Mouse (Mus musculus) forelimb bud, embryonic 11.5 days (tissue): ENCODE data around the gene Fhl1.

ENCODE experiments used
- DNase-seq: peaks from one replicate; pipeline ENCODE4 v3.0.0-alpha.2; 2012; ENCODE audit warnings: low read depth, low spot score

Gene Fhl1

GRCm38 (mm10) chrX:56731306-56732201 is at the start of gene Fhl1:
Gene Fhl1 (plus strand): TSS chrX:56731787.
- peak; percentile 60 for DNase-seq

- no peak for DNase-seq
Measured at GRCm38 (mm10) chrX:56682156-56682720, 49.3 kb upstream of the Fhl1 start.

GRCm38 (mm10) chrX:56683521-56683920 is 48.1 kb upstream of the Fhl1 start:
- DNase-seq = no peak

- no peak for DNase-seq
Measured at GRCm38 (mm10) chrX:56692554-56692953, 39.0 kb upstream of the Fhl1 start.

GRCm38 (mm10) chrX:56694539-56694938 is 37.0 kb upstream of the Fhl1 start:
- no peak for DNase-seq

GRCm38 (mm10) chrX:56697199-56697780 is 34.3 kb upstream of the Fhl1 start:
- no peak for DNase-seq

DNA sequence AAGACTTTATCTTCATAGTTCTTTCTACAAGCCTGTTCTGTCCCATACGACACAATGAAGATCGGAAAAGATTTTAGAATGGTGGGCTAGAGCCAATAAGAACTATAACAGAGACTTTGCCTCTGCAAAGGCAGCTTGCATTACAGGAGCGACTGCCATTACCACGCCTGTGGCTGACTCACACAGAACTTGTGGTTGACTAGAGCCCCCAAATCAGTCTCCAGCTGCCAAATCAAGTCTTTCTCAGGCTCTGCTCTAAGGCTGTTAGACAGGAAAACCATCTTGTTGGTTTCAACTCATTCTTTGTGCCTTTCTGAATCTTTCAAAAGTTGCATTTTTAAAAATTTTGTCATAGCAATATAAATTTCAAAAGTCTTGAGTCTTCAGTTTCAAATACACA is 33.7 kb upstream of the Fhl1 start:
- no peak for DNase-seq

- DNase-seq = no peak
Measured at GRCm38 (mm10) chrX:56701261-56701660, 30.3 kb upstream of the Fhl1 start.

- DNase-seq = no peak
Measured at GRCm38 (mm10) chrX:56703965-56704562, 27.5 kb upstream of the Fhl1 start.

DNA sequence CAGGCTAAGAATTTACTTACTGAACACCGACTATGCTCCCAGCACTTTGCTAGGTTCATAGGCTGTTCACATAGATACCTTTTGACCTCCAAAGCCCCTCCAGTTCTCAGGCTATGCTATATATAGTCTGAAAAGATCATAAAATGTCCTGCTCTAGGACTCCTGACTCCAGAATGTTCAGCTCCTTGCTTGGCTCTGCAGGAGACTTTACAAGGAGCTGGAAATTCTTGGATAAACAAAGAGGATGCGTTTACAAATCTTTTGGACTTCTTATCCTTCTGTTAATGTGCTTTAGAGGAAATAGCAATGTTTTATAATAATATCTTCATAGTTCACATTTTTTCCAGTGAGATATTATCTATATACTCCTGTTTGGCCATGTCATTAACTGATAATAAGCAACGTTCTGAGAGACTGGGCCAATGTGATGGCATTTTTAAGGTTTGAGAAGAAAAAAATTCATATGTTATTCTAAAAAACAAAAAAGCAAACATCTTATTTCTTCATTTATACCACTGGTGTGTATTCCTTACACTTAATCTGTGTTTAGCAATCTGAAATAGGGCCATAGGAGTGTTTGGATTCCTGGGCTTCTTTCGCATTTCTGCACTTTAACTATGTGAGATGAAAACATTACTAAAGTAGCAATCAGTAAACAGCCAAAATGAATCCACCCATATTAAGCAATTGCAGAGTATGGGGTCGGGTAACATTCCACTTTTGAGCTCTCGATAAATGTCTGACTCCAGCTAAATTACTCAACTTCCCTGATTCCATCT is 22.8 kb upstream of the Fhl1 start:
- no peak for DNase-seq

- no peak for DNase-seq
Measured at GRCm38 (mm10) chrX:56710522-56710921, 21.1 kb upstream of the Fhl1 start.

GRCm38 (mm10) chrX:56712666-56713065 is 18.9 kb upstream of the Fhl1 start:
- no peak for DNase-seq

- DNase-seq = no peak
Measured at GRCm38 (mm10) chrX:56722559-56722958, 9.0 kb upstream of the Fhl1 start.

DNA sequence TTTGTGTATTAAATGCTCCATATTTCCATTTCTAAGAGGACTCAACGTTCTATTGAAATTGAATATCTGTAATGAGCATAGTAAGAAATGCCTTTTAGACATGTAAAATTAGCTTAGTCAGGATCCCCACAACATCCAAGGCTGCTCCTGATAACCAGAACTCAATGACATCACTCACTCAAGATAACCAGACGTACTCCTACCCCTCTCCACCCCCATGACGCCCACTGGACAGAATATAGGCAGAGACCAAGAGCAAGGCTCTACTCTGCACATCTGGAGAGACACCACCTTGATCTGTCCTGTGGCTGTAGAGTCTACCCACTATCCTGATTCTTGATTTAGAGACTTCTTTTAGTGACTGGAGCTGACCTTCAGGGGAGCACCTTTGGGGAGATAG is 3.1 kb upstream of the Fhl1 start:
- DNase-seq = no peak

DNA sequence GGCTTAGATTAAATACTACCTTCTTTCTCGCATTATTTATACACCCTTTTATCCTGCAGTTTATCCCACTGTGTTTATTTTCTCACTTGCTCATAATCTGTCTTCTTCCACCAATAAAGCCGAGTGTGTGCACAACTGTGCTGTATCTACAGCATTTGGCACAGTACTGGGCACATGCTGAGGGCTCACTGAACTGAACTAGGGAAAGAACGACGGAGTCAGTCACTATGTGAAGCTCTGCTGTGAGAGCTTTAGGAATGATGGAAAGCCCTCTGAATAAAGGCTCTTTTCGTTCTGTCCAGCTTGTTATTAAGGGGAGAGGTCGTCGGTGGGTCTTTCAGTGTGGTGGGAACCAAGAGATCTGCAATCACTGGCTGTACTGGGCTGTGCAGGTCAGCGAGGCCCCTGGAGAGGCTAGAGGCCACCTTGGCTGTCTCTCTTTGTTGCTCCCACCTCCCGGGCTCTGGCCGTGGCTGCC is 720 bp upstream of the Fhl1 start:
- no peak for DNase-seq

DNA sequence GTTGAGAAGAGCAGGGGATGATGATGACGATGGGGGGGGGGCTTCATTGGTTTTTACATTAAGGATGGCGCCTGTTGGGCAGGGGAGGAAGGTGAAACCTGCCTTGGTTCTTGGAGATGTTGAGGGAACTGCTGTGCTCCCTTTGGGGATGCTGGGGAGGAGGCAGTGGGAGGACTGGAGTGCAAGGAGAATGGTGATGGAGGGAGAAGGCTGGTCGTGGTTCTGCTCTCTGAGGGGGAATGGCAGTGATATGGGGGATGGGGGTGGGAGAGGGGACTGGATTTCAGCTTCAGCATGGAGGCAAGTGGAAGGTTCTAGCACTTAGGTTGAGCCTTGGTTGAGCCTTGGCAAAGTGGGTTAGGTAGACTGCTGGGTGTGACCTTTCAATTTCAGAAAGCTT is 814 bp downstream of the Fhl1 start:
- no peak for DNase-seq

- DNase-seq = no peak
Measured at GRCm38 (mm10) chrX:56734436-56734835, 2.8 kb downstream of the Fhl1 start.

- no peak for DNase-seq
Measured at GRCm38 (mm10) chrX:56736226-56736625, 4.6 kb downstream of the Fhl1 start.

DNA sequence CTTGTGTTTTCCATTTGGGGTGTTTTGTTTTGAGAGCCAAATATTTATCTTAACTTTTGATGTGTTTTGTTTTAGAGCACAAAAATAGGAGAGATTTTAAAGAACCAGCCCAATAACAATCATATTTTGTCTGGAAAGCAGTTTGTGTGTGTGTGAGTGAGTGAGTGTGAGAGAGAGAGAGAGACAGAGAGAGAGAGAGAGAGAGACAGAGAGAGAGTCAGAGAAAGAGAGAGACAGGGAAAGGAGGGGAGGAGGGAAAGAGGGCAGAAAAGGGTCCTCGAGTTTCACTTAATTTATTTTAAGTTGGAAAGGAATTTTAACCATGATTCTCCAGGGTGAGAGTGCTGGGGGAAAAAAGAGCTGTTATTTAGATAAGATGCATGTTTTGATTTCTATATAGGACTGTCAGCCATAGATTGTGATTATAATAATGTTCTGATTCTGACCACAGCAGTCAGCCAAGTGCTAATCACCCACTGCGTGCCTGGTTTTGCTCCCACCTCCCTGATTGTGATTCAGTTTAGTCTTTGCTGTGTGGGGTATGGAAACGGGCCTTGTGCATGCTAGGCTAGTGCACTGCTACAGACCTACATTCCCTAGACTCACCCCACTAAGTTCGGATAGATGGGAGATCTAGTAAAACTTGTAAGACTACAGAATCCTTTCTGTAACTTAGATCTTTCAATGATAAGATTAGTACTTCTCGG is 6.4 kb downstream of the Fhl1 start:
- no peak for DNase-seq

DNA sequence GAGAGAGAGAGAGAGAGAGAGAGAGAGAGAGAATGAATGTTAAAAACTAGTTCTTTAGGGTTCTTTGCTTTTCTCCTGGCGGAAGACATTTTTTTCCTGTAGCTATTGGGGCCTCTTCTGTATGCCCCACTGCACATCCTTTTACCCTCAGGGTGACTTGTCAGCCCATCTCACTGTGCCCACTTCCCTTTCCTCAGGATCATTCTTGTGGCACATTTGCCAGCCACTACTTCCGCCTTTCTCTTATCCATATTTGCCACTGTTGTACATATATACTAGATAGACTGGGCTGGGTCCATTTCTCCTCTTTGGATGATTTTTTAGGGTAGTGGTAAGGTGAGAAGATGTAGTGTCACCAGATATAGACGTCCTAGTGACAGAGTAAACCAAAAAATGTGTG is 9.8 kb downstream of the Fhl1 start:
- no peak for DNase-seq

DNA sequence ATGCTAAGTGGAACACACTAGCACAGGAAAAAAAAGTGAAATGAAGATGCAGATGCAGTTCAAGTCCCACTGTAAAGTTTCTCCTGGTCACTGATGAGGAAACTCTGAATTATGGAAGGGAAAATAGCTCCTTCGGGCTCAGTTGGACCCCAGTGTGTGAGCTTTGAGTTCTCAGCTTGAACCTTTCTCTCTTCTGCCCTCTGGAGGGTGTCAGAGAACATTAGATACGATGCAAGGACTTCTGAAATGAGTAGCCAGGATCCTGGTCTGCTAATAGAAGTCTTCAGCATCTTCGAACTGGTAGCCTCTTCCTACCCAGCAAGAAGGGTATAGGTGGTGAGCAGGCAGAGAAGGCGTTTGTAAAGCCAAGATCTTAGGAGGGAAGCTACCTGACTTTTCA is 19.9 kb downstream of the Fhl1 start:
- DNase-seq = no peak
